Mouse (Mus musculus): ENCODE measurements around the gene Wdr73.

The Wdr73 gene

DNA sequence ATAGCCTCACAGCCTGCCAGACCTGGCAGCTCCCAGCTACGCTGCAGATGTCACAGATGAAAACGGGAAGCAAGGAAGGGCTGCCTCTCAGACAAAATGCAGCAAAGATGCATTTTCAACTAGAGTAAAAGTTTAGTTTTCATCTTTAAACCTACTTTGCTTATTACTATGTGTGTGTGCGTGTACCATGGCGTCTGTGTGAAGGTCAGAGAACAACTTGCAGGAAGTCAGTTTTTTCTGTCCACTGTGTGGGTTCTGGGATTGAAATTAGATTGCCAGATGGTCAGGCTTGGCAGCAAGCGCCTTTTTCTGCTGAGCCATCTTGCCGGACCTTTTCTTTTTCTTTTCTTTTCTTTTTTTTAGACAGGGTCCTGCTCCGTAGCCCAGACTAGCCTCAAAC, 6.9 kb downstream of the Wdr73 start:
- DNase-seq: peak; percentile 69

DNA sequence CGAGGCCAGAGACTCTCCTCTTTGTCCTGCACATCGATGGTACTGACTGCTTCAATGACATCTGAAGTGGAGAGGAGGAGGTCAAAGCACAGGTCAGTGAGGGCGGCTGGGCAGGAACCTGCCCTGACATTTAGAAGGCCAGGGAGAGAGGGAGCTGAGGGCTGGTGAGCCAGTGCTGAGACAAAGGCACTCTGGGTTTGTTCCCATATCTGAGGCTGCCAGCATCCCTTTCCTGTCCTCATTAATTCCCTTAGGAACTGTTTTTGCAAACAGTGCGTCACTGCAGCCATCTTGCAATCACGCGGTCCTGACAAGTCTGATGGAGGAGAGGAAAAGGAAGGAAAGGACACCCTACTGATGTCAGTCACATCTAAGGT, 7.3 kb downstream of the Wdr73 start:
- peak; percentile 57 for DNase-seq

DNA sequence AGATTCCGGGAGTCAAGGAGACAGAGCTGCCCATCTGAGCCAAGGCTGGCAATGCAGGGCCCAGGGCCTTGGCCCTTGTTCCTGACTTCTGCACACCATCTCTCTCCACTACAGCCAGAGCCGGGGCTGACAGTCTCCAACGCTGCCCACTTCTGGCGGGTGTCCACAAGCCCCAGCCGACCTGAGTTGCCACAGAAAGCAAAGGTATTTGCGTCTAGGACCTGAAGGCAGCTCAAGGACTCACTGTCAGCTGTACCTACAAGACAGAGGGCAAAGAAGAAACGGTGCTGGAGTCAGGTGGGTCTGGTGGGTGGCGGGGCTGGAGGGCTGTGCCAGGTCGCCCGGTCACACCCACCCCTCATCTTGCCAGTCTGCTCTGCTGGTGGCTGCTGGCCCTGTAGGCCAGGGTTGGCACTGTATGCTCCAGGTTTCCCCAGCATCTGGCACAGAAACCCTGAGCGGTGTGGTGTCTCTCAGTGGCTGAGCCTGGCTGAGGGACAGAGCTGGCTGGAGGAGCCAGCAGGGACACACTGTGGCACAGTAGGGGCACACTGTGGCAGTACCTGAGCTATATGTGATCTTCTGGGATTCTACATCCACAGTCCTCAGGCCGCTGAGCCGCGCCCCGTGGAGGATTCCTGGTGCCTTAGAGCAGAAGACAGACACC, 7.8 kb downstream of the Wdr73 start:
- peak; percentile 73 for DNase-seq

DNA sequence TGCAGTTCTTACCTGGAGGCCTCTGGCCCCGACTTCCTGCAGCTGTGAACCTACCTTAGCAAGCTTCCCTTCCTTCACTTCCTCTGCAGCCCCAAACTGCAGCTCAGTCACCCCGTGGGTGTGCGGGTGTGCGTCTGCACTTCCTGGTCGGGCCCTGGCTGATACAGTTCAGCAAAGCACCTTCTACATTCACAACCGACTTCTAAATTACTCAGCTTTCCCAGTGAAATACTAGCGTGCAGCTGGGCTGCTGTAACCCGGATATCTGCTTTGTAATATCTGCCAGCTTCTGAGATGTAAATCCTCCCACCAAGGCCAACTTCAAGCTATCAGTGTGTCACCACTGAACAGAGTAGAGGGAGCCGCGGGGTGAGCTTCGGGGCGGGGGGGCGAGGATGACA, 11.2 kb downstream of the Wdr73 start:
- DNase-seq: no peak

DNA sequence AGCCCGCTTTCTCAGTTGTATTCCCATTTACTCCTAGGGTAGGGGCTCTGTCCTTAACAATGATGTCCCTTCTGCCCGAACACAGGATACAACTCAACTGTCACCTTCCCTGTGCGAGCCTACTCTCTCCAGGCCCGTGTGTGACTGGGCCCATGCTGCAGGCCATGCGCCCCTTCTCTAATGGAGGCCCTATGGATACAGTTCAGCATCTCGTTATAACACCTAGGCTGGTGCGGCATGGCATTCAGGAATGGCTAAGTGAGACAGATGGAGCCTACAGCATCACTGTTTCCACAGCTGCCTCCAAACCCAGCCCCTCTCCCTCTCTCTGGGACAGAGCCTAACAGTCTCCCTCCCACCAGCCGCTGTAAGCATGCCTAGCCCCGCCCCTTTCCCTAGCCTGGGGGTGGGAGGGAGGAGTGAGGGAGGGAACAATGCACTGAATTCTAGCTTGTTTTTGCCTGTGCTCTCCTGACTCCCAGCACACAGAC, 12.0 kb downstream of the Wdr73 start:
- no peak for DNase-seq

DNA sequence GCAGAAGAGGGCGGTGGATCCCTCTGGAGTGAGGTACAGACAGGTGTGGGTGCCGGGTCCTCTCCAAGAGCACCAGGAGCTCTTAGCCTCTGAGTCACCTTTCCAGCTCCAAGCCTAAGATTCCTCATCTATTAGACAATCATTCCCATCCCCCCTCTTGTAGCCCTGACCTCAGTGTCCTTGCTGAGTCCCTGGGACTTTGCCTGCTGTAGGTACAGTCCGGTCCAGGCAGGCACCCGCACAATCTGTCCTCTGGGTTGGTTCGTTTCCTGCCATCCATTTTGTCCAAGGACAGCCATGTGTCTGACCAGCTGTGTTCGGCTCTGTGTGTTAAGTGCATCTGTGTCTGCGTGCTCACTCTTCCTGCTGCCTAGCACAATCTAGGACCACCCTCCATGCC, 12.5 kb downstream of the Wdr73 start:
- DNase-seq: no peak

DNA sequence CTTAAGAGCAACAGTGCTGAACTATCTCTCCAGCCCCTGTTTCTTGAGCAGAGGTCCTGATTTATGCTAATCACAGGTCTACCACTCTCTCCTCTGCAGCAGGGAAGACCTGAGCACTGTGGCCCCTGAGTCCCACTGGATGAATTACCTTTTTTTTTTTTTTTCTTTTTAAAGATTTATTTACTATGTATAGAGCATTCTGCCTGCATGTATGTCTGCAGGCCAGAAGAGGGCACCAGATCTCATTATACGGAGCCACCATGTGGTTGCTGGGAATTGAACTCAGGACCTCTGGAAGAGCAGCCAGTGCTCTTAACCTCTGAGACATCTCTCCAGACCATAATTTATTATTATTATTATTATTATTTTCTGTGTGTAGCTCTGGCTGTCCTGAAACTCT, 15.4 kb downstream of the Wdr73 start:
- DNase-seq: no peak

DNA sequence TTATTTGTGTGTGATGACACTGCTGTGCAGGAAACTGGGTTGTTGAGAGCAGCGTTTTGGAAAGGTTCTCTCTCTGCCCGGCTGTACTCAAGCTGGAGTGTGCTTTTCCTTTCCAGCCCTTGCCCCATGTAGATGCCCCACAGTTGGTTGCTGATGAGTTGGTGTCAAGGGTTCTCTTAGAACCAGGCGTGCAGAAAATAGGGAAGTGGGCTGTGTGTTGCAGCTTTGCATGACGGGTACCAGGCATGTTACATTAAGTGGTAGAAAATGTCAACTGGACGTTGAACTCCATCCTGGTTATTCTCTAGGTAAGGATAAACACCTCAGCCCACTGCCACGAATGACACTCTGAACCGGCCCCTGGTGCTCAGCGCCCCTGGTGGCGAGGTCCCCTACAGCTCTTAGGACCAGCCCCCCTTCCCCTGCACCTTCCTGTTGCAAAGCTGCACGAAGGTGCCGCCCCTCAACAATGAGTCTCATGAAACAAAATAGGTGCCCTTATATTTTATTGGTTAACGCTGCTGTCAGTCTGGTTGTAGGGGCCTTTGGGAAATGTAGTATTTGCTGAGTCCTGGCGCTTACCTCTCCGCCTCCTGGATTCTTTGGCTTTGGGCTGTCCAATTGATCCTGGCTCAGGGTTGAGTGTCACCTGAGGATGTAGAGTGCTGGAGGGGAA, 18.1 kb downstream of the Wdr73 start:
- peak; percentile 75 for DNase-seq

DNA sequence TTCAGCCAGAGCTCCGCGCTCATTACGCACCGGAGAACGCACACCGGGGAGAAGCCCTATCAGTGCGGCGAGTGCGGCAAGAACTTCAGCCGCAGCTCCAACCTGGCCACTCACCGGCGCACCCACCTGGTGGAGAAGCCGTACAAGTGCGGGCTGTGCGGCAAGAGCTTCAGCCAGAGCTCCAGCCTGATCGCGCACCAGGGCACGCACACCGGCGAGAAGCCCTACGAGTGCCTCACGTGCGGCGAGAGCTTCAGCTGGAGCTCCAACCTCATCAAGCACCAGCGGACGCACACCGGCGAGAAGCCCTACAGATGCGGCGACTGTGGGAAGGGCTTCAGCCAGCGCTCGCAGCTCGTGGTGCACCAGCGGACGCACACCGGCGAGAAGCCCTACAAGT, 25.3 kb downstream of the Wdr73 start:
- DNase-seq: no peak

DNA sequence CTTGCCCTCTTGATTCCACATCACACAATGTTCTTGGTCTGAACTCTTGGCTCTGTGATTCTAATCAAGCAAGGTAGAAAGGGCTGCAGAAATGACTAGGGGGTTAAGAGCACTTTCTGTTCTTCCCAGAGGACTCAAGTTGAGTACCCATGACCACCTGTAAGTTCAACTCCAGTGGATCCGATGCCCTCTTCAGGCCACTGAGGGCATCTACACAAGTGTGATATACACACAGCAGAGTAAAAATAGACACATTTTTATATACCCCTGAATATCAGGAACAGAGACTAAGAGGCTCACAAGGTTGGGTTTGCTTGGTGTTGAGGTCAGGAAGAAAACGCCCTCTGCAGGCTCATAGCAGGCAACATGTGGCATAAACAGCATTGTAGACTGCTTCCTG, 27.4 kb downstream of the Wdr73 start:
- no peak for DNase-seq

DNA sequence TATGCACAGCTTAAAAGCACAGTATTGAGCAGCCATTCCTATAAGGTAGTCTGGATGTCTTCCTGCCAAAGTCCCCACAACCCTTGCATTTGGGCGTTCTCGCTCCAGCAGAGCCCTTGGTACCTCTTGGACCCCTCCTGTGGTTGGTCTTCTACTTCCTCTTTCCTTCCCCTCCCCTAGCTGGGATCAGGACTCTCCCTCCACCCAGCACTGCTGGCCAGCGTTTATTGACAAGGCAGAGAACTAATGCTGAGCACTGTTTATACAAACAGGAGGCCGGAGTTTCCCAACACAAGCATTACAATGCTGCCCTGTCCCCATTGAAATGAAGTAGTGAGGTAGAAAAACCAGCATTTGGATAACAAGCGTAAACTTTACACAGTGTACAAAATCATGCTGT, 28.0 kb downstream of the Wdr73 start:
- DNase-seq: no peak

DNA sequence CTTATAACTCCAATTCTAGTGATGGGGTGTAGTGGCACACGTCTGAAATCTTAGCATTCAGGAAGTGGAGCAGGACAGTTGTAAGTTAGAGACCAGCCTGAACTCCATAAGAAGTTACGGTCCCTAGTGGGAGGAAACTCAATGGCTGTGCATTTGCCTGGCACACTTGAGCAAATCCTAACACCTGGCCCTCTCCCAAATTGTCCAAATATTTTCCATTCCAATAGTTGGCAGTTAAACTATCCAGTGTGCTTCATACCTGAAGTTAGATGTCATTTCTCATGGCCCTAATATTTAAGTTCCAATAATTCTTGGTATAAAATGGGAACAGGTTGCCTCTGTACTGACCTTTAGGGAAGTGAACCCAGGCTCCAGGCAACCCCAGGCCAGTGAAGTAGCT, 32.4 kb downstream of the Wdr73 start:
- DNase-seq: no peak

DNA sequence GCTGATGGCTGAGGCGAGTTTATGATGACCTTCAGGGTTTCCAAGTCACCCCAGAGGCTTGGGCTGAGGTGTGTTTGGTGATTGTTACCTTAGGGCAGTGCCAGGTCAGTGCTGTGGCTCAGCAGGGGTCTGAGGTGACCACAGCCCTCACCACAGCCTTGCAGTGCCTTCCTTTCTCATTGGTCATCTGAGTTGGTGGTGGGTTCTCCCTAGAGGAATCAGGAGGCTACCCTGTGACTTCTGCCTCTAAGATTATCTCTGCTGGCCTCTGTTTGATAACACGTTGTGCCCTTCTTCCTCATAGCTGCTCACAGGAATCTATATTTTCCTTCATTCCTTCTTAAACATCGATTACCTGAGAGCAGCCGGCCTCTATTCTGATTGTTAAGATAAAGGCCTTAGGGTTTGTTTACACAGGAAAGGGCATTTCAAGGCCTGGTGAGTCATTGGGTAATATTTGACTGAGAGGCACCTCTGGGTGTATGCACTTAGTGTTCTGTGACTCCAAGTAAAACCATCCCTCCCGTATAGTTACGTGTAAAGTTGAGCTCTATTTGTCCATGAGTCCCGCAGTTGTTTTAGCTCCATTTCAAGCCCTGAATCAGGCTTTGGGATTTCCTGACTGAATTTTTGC, 34.4 kb downstream of the Wdr73 start:
- no peak for DNase-seq

DNA sequence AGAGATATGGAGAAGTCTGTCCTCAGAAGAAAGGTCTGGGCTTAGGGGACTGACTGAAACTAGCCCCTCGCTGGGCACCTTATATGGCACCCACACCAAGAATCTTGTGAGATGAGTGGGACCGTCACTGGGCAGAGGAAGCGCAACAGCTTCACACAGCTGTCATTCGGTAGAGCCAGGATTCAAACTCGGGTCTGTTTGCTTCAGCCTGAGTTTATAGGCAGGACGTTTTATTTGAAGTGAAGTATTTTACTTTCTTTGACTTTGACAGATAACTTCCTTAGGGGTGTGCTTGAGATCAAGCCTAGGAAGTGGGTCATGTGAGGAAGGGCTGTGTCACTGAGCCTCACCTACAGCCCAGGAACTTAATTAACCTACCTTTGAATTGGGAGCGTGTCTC, 35.5 kb downstream of the Wdr73 start:
- DNase-seq: no peak

DNA sequence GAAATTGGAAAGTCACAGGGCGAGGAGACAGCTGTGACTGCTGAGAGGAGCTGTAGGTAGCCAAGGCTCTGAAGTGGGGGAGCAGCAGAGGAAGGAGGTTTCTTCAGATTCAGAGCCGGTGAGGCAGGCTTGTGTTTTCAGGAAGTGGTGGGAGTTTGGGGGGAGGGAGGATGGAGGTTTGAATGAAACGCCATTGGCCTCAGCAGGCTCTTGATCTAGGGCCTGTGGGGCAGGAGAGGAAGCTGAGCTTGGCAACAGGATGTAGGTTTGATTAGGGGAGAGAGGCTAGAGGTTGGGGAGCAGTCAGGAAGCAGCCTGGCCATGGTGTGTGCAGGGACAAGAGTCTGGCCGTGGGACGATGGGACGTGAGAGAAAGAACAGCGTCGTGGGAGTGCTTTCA, 36.2 kb downstream of the Wdr73 start:
- DNase-seq: no peak

DNA sequence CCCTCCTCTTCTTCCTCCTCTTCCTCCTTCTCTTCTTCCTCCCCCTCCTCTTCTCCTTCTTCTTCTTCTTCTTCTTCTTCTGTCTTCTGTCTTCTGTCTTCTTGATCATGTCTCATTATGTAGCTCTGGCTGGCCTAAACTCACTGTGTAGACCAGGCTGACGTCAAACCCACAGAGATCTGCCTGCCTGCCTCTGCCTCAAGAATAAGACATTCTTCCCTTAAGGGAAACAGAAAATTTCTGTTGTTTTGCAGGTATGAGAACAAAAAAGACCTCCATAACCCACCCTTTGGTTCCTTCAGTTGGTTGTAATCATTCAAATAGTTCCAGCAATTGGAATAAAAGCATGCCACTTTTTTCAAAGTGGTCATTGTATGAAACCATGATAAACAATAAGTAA, 36.9 kb downstream of the Wdr73 start:
- no peak for DNase-seq

DNA sequence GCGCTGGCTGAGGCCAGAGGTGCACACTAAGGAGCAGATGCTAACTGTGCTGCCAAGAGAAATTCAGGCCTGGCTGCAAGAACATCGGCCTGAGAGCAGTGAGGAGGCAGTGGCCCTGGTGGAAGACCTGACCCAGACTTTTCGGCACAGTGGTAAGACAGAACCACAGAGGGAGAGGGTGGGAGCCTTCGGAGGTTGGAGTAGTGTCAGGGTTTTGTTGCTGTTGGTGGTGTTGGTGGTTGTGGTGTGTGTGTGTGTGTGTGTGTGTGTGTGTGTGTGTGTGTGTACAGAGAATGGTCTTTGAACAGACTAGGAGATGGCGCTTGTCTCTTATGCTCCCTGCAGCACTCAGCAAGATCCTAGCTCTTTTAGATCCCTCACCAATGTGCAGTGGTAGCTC, 37.5 kb downstream of the Wdr73 start:
- no peak for DNase-seq

DNA sequence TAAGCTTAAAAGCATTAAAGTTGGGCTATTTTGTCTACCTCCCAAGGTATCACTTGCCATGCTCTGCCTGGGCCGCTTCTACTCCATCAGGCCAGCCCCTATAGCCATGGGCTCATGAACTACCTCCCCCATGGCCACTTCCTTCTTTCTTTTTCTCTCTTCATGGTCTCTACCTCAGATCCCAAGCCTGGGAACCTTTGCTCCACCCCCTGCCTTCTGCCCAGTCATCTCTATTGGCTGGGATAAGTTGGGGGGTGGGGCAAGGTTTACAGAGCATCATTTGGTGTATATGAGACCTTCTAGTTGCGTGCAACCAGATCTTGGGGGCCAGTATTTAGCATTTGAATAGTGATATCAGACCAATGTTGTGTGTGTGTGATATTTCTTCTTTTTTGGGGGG, 38.6 kb downstream of the Wdr73 start:
- no peak for DNase-seq

DNA sequence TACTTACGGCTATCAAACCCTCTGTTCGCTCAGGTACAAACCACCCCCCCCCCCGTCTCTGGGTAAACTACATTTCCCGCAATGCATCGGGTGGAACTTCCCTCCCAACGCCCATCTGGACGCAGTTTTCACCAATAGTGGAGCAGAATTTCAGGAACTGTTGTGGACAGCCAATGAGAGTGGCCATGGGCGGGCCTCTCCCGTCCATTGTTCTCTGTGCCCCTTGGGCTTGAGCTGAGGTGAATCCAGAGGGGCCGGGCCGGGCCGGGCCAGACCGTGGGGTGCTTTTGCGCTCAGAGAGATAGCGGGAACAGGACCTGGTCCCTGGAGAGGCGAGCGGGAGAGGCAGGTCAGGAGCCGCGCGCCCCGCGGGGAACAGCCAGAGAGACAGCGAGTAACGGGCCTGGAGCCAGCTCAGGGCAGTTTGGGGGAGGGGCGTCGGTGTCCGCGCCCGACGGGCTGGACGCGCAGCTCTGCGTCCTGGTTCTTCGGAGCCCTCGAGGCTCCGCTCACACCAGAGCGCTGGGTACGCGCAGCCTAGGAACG, 40.3 kb downstream of the Wdr73 start, which contains the start of gene Zscan2:
Zscan2 (plus strand) TSS at position 192 of the 546 bp plus-strand sequence.
- DNase-seq: peak; percentile 92

DNA sequence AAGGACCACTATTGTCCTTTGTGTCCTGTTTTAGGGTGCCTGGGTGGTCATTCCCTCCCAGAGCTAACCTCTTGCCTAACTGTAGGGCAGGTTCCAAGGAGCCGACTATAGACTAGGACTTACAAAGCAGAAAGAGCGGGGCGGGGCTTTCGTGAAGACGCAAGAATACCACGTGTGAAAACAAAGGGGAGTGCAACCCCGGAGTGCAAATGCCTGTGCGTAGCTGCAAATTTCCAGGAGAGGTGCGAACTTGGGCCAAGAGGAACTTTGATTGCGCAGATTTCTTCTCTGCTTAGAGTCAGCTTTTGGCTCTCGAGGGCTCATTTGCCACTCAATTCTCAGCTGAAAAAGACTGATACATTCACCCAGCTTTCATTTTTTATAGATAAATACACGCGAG, 40.8 kb downstream of the Wdr73 start:
- DNase-seq: peak; percentile 67

DNA sequence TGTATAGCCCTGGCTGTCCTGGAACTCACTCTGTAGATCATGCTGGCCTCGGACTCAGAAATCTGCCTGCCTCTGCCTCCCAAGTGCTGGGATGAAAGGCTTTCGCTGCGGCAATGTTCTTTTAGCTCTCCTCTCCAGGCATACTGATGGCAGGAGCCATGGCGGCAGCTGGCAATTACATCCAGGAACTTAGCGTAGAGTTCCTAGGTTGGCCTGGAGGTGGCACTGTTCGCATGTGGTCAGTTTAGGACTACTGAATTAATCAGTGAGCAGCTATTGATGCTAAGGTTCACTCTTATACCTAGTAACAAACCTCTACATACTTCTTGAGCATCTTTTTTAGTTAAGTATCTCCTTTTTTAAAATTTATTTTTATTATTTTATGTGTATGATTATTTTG, 43.9 kb downstream of the Wdr73 start:
- DNase-seq: peak; percentile 69

DNA sequence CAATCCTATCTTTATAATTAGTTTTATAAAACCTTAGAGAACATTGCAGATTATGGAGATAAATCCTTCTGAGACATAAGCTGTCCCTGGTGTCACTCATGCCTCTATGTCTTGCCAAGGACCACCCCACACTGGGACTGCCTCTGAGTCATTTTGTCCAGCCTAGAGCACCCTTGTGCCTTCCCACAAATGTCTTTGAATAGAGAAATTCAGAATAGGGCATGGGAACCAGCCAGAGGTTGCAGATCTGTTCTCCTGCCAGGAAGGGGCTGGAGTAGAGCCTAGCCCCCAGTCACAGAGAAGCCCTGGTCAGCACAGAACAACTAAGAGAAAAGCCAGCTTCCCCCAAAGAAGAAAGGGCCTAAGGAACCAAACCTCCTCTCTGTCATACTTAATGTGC, 45.8 kb downstream of the Wdr73 start:
- no peak for DNase-seq

DNA sequence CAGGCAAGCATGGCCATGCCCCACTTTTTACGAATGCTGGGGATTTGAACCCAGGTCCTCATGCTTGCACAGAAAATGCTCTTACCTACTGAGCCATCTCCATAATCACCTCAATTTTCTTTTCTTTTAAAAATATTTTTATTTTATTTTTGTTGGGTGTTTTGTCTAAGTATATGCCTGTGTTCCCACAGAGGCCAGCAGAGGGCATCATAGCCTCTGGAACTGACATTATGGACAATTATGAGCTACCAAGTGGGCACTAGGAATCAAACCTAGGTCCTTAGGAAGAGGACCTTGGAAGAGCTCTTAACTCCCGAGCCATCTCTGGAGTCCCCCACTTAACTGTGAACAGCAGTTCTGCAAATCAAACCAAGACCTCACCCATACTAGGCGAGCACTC, 47.9 kb downstream of the Wdr73 start:
- DNase-seq: no peak

DNA sequence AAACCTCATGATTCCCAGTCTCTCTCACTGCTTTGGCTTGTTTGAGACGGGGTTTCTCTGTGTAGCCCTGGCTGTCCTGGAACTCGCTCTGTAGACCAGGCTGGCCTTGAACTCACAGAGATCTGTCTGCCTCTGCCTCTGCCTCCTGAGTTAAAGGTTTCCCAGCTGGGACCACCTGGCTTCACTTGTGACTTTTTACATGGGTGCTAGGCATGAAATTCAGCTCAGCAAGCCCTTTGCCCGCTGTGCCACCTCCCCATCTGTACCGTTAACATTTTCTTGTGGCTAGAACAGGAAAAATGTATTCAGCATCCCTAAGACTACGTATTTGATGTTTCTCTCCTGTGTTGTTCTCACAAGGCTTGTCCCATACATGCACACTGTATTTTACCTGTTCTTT, 50.5 kb downstream of the Wdr73 start:
- no peak for DNase-seq

Data from cerebellum, adult 11-12 months (tissue).